Mouse (Mus musculus): Measurements from ENCODE around the gene Pfdn6. TPM values are rescaled to one million over a fixed set of nuclear protein-coding genes. Genes with fewer than 3 reads are reported as not detected.
A peak's percentile ranks its signal among the peaks of the same experiment; 100 is the strongest.

Pfdn6 gene
- total RNA-seq, 2 experiments from 2014 or later: 69.9 to 76.1 TPM

DNA sequence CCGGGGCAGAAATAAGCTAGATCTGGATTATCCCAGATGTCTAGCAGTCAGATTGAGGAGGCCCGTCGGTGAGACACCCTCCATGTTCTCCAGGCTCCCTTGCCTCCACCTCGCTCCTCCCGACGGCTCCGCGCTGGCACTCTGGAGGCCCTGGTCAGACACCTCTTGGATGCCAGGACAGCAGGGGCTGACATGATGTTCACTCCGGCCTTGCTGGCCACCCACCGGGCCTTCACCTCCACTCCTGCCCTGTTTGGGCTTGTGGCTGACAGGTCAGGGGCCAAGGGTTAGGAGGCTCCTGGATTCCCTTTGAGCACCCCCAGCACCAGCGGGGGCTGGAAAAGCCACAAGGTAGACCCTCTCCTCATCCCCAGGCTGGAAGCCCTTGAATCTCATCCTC lies 8.2 kb downstream of the Pfdn6 start:
- DNase-seq: no peak

GRCm38 (mm10) chr17:33931159-33931866 lies 8.8 kb downstream of the Pfdn6 start:
- DNase-seq: peak in 1 of 2 experiments; percentile 29

- peak; percentile 75 to 79 for DNase-seq
Measured at GRCm38 (mm10) chr17:33930280-33931158, 9.6 kb downstream of the Pfdn6 start.

GRCm38 (mm10) chr17:33929371-33930279 lies 10.5 kb downstream of the Pfdn6 start, which contains the start of gene Rgl2:
Gene Rgl2, plus strand, starts transcription at chr17:33929543.
- peak; percentile 90 to 96 for DNase-seq

- DNase-seq: no peak
Measured at GRCm38 (mm10) chr17:33928251-33928947, 11.7 kb downstream of the Pfdn6 start.

DNA sequence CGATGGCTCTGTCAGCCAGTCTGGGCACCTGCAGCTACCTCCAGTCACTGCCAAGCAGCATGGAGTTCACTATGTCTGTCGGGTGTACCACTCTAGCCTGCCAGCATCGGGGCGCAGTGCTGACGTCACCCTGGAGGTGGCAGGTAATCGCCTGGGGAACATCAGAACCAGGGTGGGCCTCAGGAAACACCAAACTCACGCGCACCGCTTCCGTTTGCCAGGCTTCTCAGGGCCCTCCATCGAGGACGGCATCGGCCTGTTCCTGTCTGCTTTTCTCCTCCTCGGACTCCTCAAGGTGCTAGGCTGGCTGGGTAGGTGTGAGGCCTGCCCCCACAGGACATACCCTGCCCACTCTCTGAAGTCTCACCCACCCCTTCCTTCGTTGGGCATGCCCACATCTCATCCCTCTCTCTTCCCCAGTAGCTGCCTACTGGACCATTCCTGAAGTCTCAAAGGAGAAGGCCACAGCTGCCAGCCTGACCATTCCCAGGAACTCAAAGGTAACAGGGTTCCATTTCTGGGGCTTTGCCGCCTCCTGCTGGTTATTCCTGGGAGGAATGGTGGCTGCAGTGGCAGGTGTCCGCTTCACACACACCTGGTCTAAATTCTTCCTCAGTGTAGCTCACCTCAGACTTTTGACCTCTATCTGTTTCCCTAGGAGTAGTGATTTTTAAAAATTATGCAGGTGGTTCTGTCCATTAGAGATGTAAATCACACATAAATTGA lies 13.8 kb downstream of the Pfdn6 start:
- DNase-seq: no peak

- DNase-seq: no peak
Measured at GRCm38 (mm10) chr17:33925406-33926116, 14.6 kb downstream of the Pfdn6 start.

DNA sequence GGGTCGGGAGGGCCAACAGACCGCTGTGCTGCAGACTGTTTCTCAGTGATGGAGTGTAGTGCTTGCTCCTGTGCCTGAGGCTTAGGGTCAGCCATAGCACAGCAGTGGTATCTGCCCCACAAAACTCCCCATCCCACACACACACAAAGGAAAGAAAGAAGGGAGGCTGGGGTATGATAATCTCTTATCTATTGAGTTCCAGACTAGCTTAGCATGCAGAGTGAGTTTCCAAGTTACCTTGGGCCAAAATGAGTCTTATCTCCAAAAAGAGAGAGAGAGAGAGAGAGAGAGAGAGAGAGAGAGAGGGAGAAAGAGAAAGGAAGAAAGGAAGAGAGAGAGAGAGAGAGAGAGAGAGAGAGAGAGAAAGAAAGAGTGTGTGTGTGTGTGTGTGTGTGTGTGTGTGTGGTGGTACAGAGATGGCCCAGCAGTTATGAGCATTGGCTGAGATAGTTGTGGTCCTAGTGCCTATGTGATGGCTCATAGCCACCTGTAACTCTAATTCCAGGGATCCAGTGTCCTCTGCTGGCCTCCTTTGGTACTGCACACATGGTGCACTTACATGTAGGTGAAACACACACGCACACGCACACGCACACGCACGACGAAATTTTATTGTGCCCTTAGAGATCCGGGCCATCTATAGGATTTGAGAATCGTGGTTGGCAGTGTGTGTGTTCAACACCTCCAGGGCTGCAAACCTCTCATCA lies 15.4 kb downstream of the Pfdn6 start:
- DNase-seq: peak in 1 of 2 experiments; percentile 44

GRCm38 (mm10) chr17:33921361-33921760 lies 18.8 kb downstream of the Pfdn6 start:
- no peak for DNase-seq

DNA sequence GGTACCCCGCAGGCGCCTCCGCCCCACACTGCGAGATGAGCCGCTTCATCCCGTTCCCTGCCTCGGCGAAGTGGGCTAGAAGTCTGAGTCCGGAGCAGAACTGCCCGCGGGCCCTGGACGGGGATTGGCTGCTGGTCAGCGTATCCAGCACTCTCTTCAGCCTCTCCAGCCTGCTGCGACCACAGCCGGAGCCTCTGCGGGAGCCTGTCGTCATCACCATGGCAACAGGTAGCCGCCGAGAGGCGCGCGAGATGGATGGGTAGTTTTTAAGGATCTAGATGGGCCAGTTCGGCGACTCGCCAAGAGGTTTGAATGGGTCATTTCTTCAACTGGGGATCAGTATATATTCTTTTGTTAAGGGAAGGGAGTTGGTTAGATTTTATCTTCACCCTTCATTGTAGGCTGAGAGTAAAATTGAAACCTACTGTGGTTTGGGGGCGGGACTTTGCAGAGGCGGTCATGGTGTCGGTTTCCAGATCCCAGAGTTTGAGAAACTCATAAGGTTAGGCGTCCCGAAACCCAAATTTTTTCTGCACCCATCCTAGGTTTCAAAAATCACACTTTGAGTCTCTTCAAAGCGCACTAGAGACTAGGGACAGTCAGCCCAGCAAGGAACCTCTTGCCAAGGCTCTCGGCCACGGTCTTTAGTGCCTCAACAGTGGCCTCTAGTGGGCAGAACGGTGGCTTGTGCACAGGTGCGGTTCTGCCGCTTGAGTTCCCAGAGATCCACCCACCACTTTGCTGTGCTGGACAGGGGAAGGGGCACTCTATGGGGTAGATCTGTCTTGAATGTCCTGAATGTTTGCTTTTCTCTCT lies 19.7 kb downstream of the Pfdn6 start:
- DNase-seq: peak; percentile 86 to 92

DNA sequence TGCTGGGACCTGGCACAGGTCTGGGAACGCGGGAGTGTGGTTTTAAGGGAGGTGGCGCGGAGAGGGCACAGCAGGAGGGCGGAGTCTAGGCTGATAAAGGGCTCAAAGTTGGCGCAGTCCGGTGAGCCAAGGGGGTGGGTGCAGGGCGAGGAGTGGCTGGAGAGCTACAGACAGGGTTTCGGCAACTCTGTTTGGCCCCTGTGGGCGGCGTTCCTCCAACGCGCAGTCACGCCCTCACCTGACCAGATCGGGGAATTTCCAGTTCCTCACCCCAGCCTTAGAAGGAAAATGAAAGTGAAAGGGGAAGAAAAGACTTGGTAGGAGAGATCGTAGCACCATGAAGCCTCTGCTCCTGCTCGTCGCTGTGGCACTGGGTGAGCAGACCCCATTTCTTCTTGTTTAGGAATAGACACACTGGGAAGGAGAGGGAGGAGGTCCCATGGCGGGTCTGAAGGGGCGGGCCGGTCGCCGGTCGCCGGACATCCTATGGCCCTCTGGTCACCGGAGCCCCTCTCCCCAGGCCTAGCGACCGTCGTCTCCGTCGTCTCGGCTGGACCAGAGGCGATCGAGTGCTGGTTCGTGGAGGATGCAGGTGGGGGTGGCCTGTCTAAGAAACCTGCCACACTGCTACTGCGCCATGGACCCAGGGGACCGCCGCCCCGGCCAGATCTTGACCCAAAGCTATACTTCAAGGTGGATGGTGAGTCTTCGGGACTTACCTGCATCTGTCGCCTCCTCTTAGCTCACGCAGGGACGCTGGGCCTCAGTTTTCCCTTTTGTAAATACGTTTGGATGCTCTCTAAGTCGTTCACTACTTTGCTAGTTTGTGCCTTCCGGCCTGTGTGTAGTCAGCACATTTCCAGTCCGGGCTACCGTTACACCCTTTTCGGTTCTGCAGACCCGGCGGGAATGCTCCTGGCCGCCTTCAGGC lies 20.5 kb downstream of the Pfdn6 start:
- DNase-seq: peak; percentile 87 to 93

DNA sequence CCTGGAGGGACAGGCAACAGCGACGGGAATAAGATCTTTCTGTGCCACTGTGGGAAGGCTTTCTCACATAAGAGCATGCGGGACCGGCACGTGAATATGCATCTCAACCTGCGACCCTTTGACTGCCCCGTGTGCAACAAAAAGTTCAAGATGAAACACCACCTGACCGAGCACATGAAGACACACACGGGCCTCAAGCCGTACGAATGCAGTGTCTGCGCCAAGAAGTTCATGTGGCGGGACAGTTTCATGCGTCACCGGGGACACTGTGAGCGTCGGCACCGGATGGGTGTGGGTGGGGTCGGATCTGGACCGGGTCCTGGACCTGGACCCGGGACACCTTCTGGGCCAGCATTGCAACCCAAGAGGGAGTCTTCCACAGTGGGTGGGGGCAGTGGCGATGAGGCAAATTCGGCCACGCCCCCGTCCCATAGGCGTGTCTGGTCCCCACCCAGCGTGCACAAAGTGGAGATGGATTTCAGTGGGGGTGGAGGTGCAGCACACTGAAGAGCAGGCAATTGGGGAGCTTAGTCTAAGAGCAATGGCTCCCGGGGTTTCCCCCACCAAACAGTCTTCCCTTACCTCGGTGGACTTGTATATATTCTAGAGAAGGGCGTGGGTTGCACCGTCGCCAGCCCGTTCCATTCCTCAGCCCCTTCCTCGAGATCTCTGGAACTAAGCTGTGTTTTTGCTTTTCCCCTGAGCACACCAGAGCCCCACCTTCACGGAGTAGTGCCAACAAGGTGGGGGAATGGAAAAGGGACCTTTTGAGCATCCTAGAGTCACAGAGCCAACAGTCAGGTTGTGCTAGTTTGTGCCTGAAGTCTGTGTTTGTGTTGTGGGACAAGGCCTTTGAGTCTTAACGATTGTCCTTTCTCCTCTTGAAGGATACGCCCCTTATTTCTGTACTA lies 21.6 kb downstream of the Pfdn6 start:
- peak; percentile 58 to 77 for DNase-seq

DNA sequence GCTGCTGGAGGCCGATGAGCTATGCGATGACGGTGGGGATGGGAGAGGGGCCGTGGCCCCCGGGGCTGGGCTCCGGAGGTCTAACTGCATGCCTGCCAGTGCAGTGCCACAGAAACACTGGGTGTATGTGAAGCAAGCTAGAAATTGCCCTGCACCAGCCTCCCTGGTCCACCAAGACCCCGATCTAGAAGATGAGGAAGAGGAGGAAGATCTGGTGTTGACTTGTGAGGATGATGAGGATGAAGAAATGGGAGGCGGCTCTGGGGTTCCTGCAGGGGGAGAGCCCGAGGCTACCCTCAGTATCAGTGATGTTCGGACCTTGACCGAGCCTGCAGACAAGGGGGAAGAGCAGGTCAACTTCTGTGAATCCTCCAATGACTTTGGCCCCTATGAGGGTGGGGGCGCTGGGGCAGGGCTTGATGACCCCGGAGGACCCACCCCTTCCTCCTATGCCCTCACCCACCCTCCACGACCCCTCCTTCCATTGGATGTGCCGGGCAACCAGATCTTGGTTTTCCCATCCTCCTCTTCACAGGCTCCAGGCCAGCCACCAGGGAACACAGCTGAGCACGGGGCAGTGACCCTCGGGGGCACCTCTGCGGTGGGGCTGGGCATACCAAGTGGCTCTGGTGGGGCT lies 22.4 kb downstream of the Pfdn6 start:
- no peak for DNase-seq

- DNase-seq: no peak
Measured at GRCm38 (mm10) chr17:33916847-33917655, 23.1 kb downstream of the Pfdn6 start.

DNA sequence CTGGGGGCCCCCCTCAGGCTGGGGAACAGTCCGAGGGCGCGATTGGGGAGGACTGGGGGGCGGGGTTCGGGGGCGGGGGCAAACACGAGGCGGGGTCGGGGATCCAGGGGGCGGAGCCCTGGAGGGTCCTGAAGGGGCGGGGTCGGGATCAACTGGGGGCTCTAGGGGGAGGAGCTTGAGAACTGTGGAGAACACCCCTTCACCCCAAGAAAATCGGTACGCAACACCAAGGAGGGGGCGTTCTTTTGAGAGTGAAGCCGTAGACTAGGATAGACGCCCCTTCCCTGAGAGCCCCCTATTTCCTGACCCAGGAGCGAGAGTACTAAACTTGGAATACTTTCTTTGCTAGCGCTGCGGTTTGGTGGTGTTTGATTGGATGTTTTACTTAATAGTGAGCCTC lies 23.8 kb downstream of the Pfdn6 start:
- DNase-seq: peak in 1 of 2 experiments; percentile 75

All from heart, adult 18-20 months (tissue).